8 mouse cellular contexts compared by ENCODE assay signal in genomic region chr14:57664822-57665627, GRCm38 (mm10). TPM values are rescaled to one million over a fixed set of nuclear protein-coding genes. Genes with fewer than 3 reads are reported as not detected.
DNase-seq lines count a peak whose midpoint lies in the region; ATAC-seq and TF ChIP-seq lines count a peak whose summit lies in the region.

TSS of gene Xpo4 (minus strand) at chr14:57665430.

- peak within 1 kb of the TSS; percentile 89 for H3K27ac ChIP-seq in cerebellum, adult 2 months (ENCODE audit: insufficient read depth, low read length)
- peak within 1 kb of the TSS; percentile 91 for H3K27ac ChIP-seq in forebrain, postnatal 0 days (ENCODE audit: low read depth, low read length)
- peak within 1 kb of the TSS; percentile 95 for H3K27ac ChIP-seq in lung, embryonic 14.5 days (ENCODE audit: low read depth)

- peak within 1 kb of the TSS; percentile 83 for H3K9ac ChIP-seq in forebrain, postnatal 0 days
- H3K9ac ChIP-seq in lung, embryonic 14.5 days = peak within 1 kb of the TSS; percentile 94

- H3K27me3 ChIP-seq in cerebellum, adult 2 months (ENCODE audit: control insufficient read depth, insufficient read depth, low read length) = no peaks in the 10 kb centered on the region
- no peaks in the 10 kb centered on the region for H3K27me3 ChIP-seq in forebrain, postnatal 0 days (ENCODE audit: insufficient read depth, low read length)
- no peaks in the 10 kb centered on the region for H3K27me3 ChIP-seq in lung, embryonic 14.5 days (ENCODE audit: insufficient read depth, low read length)

- no peak for TF ChIP-seq CTCF in cerebellum, adult 2 months (IDR thresholded peaks at IDR 0.05; ENCODE audit: borderline replicate concordance, insufficient read depth, low read depth, low read length)
- peak; percentile 42 for TF ChIP-seq CTCF in forebrain, postnatal 0 days (IDR thresholded peaks at IDR 0.05; ENCODE audit: low read depth)
- TF ChIP-seq CTCF in lung, embryonic 14.5 days (IDR thresholded peaks at IDR 0.05; ENCODE audit: low read depth) = no peak; the same call in 1 of the 2 replicates

- peak within 1 kb of the TSS; percentile 69 for H3K4me2 ChIP-seq in forebrain, postnatal 0 days (ENCODE audit: low read depth)
- H3K4me2 ChIP-seq in lung, embryonic 14.5 days = peak within 1 kb of the TSS; percentile 85

- peak; percentile 53 for TF ChIP-seq POLR2A in cerebellum, adult 2 months (IDR thresholded peaks at IDR 0.05; ENCODE audit: borderline replicate concordance, insufficient read depth, low read length)

- WGBS in cerebellum, adult 2 months = under 1% methylated on average over 80 of the region's 80 CpGs
- WGBS in forebrain, postnatal 0 days = 6% methylated on average over 78 of the region's 80 CpGs
- WGBS in lung, embryonic 14.5 days = under 1% methylated on average over 80 of the region's 80 CpGs

- H3K4me3 ChIP-seq in cerebellum, adult 2 months (replicated peaks; ENCODE audit: insufficient read depth, low read depth, low read length) = peak within 1 kb of the TSS; percentile 77
- H3K4me3 ChIP-seq in forebrain, postnatal 0 days (ENCODE audit: low read depth, low read length) = peak within 1 kb of the TSS; percentile 86
- peak within 1 kb of the TSS; percentile 87 for H3K4me3 ChIP-seq in lung, embryonic 14.5 days (ENCODE audit: low read depth, low read length)

- no peaks in the 10 kb centered on the region for H3K36me3 ChIP-seq in forebrain, postnatal 0 days (ENCODE audit: insufficient read depth)
- no peaks in the 10 kb centered on the region for H3K36me3 ChIP-seq in lung, embryonic 14.5 days (ENCODE audit: insufficient read depth)

- peak; percentile 99 for ATAC-seq in forebrain, postnatal 0 days
- peak; percentile 96 for ATAC-seq in lung, embryonic 14.5 days (ENCODE audit: insufficient read depth)
- ATAC-seq in neutrophil, adult 5-6 weeks (ENCODE audit: extremely low read depth, insufficient number of reproducible peaks, low FRiP score, poor library complexity, severe bottlenecking) = peak; percentile 76

- DNase-seq in MEL-GATA-1-ER (ENCODE audit: extremely low read depth, low read depth) = peak; percentile 36
- DNase-seq in cerebellum, adult 2 months = peak; percentile 89 to 93
- DNase-seq in forebrain, postnatal 0 days = peak; percentile 91
- DNase-seq in heart, postnatal 4 days = peak; percentile 85
- DNase-seq in layer of hippocampus, adult 8-10 months (ENCODE audit: low spot score in 2 of 2) = peak; percentile 60 to 78
- peak; percentile 93 for DNase-seq in lung, embryonic 14.5 days
- peak; percentile 85 for DNase-seq in testis, postnatal 14 days (ENCODE audit: low spot score)

- no peaks in the 10 kb centered on the region for H3K9me3 ChIP-seq in forebrain, postnatal 0 days (ENCODE audit: low read length)
- no peaks in the 10 kb centered on the region for H3K9me3 ChIP-seq in lung, embryonic 14.5 days (ENCODE audit: low read depth, low read length)

- no peaks in the 10 kb centered on the region for H3K4me1 ChIP-seq in cerebellum, adult 2 months (ENCODE audit: control insufficient read depth, insufficient read depth, low read length)
- peaks cover 12% of the 10 kb centered on the region; the same call in 1 of the 2 replicates for H3K4me1 ChIP-seq in forebrain, postnatal 0 days (ENCODE audit: insufficient read depth)
- 0 out of 2 replicates have a peak, but pooled peaks cover 4% of the 10 kb centered on the region for H3K4me1 ChIP-seq in lung, embryonic 14.5 days (ENCODE audit: insufficient read depth)

RNA-seq across cellular contexts. Expression of gene Xpo4, which starts in this region (rescaled TPM):
- 9.1 and 10.6 TPM in 2 replicates for polyA plus RNA-seq in cerebellum, adult 2 months (2012; rRNA removed)
- 18.9 and 21.2 TPM in 2 replicates for total RNA-seq in forebrain, postnatal 0 days (2014; rRNA removed)
- 6.0 and 8.5 TPM in 2 replicates for polyA plus RNA-seq in forebrain, postnatal 0 days (2015; fragmentation: Nextera tagmentation; extraction: Ambion mirVana)
- total RNA-seq in heart, postnatal 4 days (2021) = 10 to 100 TPM; 19.9 to 21.9 TPM
- total RNA-seq in layer of hippocampus, adult 8-10 months (2022) = 10 to 100 TPM; 11.8 to 17.7 (median 14.4) TPM
- 33.7 and 37.1 TPM in 2 replicates for polyA plus RNA-seq in lung, embryonic 14.5 days (2014; fragmentation: Nextera tagmentation; extraction: Ambion mirVana)
- total RNA-seq in neutrophil, adult 5-6 weeks (2017) = 23.9 and 27.1 TPM in 2 replicates

Comparison
In these comparisons a context has a peak if more than half of its experiments do, and no peak if none do; other contexts are left out.
1. Peak in every context shown above with its lines: DNase-seq, ATAC-seq, H3K4me3 ChIP-seq and H3K27ac ChIP-seq.
2. DNase-seq: peak in every context shown above with its lines; median percentile 93 in lung, embryonic 14.5 days; 91 in cerebellum, adult 2 months; 91 in forebrain, postnatal 0 days; 85 in heart, postnatal 4 days; 85 in testis, postnatal 14 days; 69 in layer of hippocampus, adult 8-10 months; 36 in MEL-GATA-1-ER.